Mouse (Mus musculus) lung, postnatal 0 days (tissue): ENCODE measurements around the gene Actrt3. TPM values are rescaled to one million over a fixed set of nuclear protein-coding genes. Genes with fewer than 3 reads are reported as not detected.

ENCODE experiments used
- ATAC-seq: fragments of 200-750 bp; cut with Nextera tagmentation; 2 replicates; pipeline ENCODE4 v1.8.0; 2017; ENCODE audit warnings: moderate library complexity
- DNase-seq: peaks from one replicate; pipeline ENCODE4 v3.0.0-alpha.2; 2016; ENCODE audit warnings: low spot score
- H3K27ac ChIP-seq: fragments of 300-500 bp; sonication (generic); 2 replicates; pipeline ENCODE4 v1.5.1; 2014; ENCODE audit warnings: antibody characterized with exemption, mild to moderate bottlenecking, low read length, mixed read lengths
- H3K27me3 ChIP-seq: fragments of 300-500 bp; sonication (generic); replicated peaks from 2 replicates; pipeline ENCODE4 v1.6.1; 2014; ENCODE audit warnings: low read length, mixed read lengths; ENCODE audit not compliant: insufficient read depth
- H3K36me3 ChIP-seq: fragments of 300-500 bp; sonication (generic); 2 replicates; pipeline ENCODE4 v1.6.1; 2014; ENCODE audit warnings: low read length, mixed read lengths; ENCODE audit not compliant: insufficient read depth
- H3K4me1 ChIP-seq: fragments of 300-500 bp; sonication (generic); 2 replicates; pipeline ENCODE4 v1.6.1; 2014; ENCODE audit warnings: antibody characterized with exemption, low read depth, low read length, mixed read lengths; ENCODE audit not compliant: insufficient read depth
- H3K4me2 ChIP-seq: fragments of 300-500 bp; sonication (generic); replicated peaks from 2 replicates; pipeline ENCODE4 v1.6.1; 2014; ENCODE audit warnings: low read depth, mild to moderate bottlenecking, low read length, moderate library complexity, mixed read lengths
- H3K4me3 ChIP-seq: fragments of 300-500 bp; sonication (generic); 2 replicates; pipeline ENCODE4 v1.5.1; 2014; ENCODE audit warnings: low read depth, low read length
- H3K9ac ChIP-seq: fragments of 300-500 bp; sonication (generic); replicated peaks from 2 replicates; pipeline ENCODE4 v1.6.1; 2014; ENCODE audit warnings: low read depth, mild to moderate bottlenecking
- H3K9me3 ChIP-seq: fragments of 300-500 bp; sonication (generic); 2 replicates; pipeline ENCODE4 v1.6.1; 2016; ENCODE audit warnings: low read length, mixed read lengths
- CTCF ChIP-seq: IDR thresholded peaks from 2 replicates; pipeline ENCODE4 v1.5.1; 2016; ENCODE audit warnings: antibody characterized with exemption, mild to moderate bottlenecking
- EP300 ChIP-seq: IDR thresholded peaks from 2 replicates; pipeline ENCODE4 v1.6.1; 2016; ENCODE audit warnings: antibody characterized with exemption, mild to moderate bottlenecking, control low read depth
- WGBS: fragments of 180-500 bp; shearing (Covaris S2); extraction: QIAGEN DNeasy Blood & Tissue Kit; methylation state at CpG from one replicate; pipeline ENCODE4 v1.1.7; 2014; 5-methylcytosine and 5-hydroxymethylcytosine counted together
- polyA plus RNA-seq: library from polyadenylated mRNA; unstranded; fragments of >200 nt; fragmentation: Nextera tagmentation; extraction: Ambion mirVana; gene quantifications from 2 replicates; pipeline ENCODE4 v1.2.1, GENCODE M21; 2015

Actrt3 gene
- not detected in 2 replicates for polyA plus RNA-seq

DNA sequence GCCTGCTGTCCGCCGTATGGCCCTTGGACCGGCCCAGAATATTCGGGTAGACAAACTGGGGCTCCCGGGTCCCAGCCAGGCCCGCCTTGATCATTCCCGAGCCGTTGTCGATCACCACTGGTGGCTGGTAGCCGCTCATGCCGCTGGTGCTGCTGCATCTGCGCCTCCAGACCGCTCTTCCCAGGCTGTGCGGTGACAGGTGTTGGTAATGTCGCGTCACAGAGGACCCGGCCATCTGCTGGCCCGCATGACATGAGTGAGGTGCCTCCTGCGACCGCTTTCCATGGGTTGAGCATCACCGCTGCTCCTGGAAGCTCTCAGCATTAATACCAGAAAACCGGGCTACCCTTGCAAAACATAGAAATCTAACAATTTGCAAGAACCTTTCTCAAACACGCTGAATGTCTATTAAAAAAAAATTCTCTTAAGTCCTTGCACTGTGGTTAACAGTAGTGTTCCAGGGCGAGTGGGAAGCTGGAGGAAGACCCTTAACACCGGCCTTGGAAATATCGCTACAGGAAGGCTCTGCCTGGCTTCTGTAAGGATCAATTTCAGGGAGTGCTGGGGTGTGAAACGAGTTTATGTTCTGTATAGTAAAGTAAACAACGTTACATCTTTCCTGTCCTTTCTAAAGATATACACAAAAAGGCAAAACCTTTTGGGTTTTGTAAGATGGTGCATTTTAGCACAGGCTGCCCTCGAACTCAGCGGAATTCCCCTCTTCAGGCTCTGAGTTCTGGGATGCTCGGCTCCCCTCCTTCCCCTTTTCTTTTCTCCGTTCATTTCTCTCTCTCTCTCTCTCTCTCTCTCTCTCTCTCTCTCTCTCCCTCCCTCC lies at the start of gene Actrt3:
Gene Actrt3, minus strand, starts transcription at position 229 of the 835 bp plus-strand sequence.
- ATAC-seq (no peak), DNase-seq (peak; percentile 17)
- H3K9me3 ChIP-seq, result no peaks in the 10 kb centered on the region
- TF ChIP-seq CTCF, result no peak
- TF ChIP-seq EP300, result no peak
- peak within 1 kb of the TSS; percentile 58 for H3K4me2 ChIP-seq
- peak within 1 kb of the TSS; percentile 81 for H3K4me3 ChIP-seq
- H3K9ac ChIP-seq, result no peak within 1 kb of the TSS; the same call in 1 of the 2 replicates
- H3K27ac ChIP-seq, result no peak within 1 kb of the TSS
- H3K4me1 ChIP-seq, result peaks cover 9% of the 10 kb centered on the region; the same call in 1 of the 2 replicates
- WGBS, result 2% methylated on average over 32 of the region's 32 CpGs
- no peaks in the 10 kb centered on the region for H3K27me3 ChIP-seq
- H3K36me3 ChIP-seq, result no peaks in the 10 kb centered on the region

- Histone ChIP-seq H3K4me2 (no peak overlapping the region), H3K36me3 (no peaks in the 10 kb centered on the region), H3K9ac (no peak overlapping the region), H3K4me3 (no peak overlapping the region), H3K27ac (no peak overlapping the region), H3K9me3 (no peaks in the 10 kb centered on the region), H3K27me3 (no peaks in the 10 kb centered on the region), H3K4me1 (peaks cover 13% of the 10 kb centered on the region; the same call in 1 of the 2 replicates)
- 91% methylated on average over 2 of the region's 2 CpGs for WGBS
- DNase-seq (no peak), ATAC-seq (no peak)
- no peak for TF ChIP-seq EP300
- no peak for TF ChIP-seq CTCF
These were observed 48.7 kb upstream of the Actrt3 start for GRCm38 (mm10) chr3:30648466-30648865.

- Histone ChIP-seq H3K4me2 (peak within 1 kb of the TSS; percentile 46), H3K36me3 (no peaks in the 10 kb centered on the region), H3K4me1 (peaks cover 13% of the 10 kb centered on the region; the same call in 1 of the 2 replicates), H3K9ac (no peak within 1 kb of the TSS), H3K9me3 (no peaks in the 10 kb centered on the region), H3K27me3 (no peaks in the 10 kb centered on the region), H3K27ac (no peak within 1 kb of the TSS), H3K4me3 (peak within 1 kb of the TSS; percentile 6)
- DNase-seq (peak; percentile 81), ATAC-seq (peak; percentile 92)
- TF ChIP-seq EP300, result no peak
- TF ChIP-seq CTCF, result no peak
- 3% methylated on average over 24 of the region's 25 CpGs for WGBS
These were observed 47.8 kb upstream of the Actrt3 start, which contains the start of gene Lrrc34 for GRCm38 (mm10) chr3:30647440-30648090. Lrrc34 (minus strand) TSS chr3:30647869.

DNA sequence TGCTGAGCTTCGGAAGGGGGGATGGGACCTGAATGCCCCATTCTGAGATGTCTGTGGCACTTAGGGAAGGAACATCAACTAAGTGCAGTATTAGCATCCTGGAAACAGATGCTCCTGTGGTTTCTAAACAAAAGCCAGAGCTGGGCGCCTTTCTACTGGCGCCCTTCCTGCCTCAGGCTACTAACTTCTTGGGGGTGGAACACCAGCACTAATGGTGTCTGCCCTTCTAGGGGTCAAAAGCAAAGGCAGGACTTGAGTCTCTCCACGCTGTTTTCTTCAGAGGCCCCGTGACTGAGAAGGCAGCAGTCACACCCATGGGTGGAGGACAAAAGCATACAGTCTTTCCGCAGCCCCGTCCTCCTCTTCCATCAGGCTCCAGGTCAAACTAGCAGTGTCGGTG lies 47.0 kb upstream of the Actrt3 start:
- peaks cover 13% of the 10 kb centered on the region; the same call in 1 of the 2 replicates for H3K4me1 ChIP-seq
- 48% methylated on average over 8 of the region's 8 CpGs for WGBS
- no peak for TF ChIP-seq CTCF
- DNase-seq (no peak), ATAC-seq (no peak)
- no peaks in the 10 kb centered on the region for H3K36me3 ChIP-seq
- no peak overlapping the region for H3K4me2 ChIP-seq
- H3K9ac ChIP-seq, result no peak overlapping the region
- no peak overlapping the region for H3K27ac ChIP-seq
- no peak overlapping the region for H3K4me3 ChIP-seq
- no peaks in the 10 kb centered on the region for H3K27me3 ChIP-seq
- no peaks in the 10 kb centered on the region for H3K9me3 ChIP-seq

DNA sequence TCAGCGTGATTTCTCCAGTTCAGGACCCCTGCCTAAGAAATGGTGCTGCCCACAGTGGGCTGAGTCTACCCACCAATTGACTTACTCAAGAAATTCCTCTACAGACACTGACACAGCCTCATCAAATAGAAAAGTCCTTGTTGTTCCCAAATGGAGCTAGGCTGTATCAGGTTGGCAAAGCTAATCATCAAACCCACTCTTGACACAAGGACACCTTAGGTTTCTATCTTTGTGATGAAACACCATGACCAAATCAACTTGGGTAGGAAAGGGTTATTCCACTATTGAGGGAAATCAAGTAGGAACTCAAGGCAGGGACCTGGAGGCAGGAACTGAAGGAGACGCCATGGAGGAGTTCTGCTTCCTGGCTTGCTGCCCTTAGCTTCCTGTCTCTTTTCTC lies 44.5 kb upstream of the Actrt3 start, which contains the start of gene Lrriq4:
Gene Lrriq4, plus strand, starts transcription at position 301 of the 400 bp plus-strand sequence.
- Histone ChIP-seq H3K27ac (no peak within 1 kb of the TSS), H3K9me3 (no peaks in the 10 kb centered on the region), H3K4me3 (no peak within 1 kb of the TSS), H3K4me1 (peaks cover 5% of the 10 kb centered on the region; the same call in 1 of the 2 replicates), H3K27me3 (no peaks in the 10 kb centered on the region), H3K36me3 (no peaks in the 10 kb centered on the region), H3K4me2 (no peak within 1 kb of the TSS), H3K9ac (no peak within 1 kb of the TSS)
- no peak for ATAC-seq
- no peak for DNase-seq
- WGBS, result 60% methylated on average over 2 of the region's 2 CpGs
- TF ChIP-seq CTCF (no peak), EP300 (no peak)

GRCm38 (mm10) chr3:30635629-30636028 lies 35.9 kb upstream of the Actrt3 start:
- no peaks in the 10 kb centered on the region for H3K36me3 ChIP-seq
- 76% methylated on average over 4 of the region's 4 CpGs for WGBS
- no peak for DNase-seq
- no peak overlapping the region for H3K27ac ChIP-seq
- TF ChIP-seq EP300 (no peak), CTCF (no peak)
- no peaks in the 10 kb centered on the region for H3K9me3 ChIP-seq
- no peak overlapping the region for H3K9ac ChIP-seq
- no peaks in the 10 kb centered on the region for H3K4me1 ChIP-seq
- no peak for ATAC-seq
- no peaks in the 10 kb centered on the region for H3K27me3 ChIP-seq
- H3K4me2 ChIP-seq, result no peak overlapping the region
- no peak overlapping the region for H3K4me3 ChIP-seq
